Mouse (Mus musculus): ENCODE measurements around the gene Glp2r.

The Glp2r gene

GRCm38 (mm10) chr11:67636905-67637586 lies 133.9 kb downstream of the Glp2r start:
- DNase-seq (ENCODE audit: inconsistent ontology term) = peak; percentile 83

GRCm38 (mm10) chr11:67636201-67636600 lies 134.8 kb downstream of the Glp2r start:
- no peak for DNase-seq (ENCODE audit: inconsistent ontology term)

- DNase-seq (ENCODE audit: inconsistent ontology term) = peak; percentile 74
These were observed 137.2 kb downstream of the Glp2r start for GRCm38 (mm10) chr11:67633620-67634229.

- DNase-seq (ENCODE audit: inconsistent ontology term) = no peak
These were observed 138.0 kb downstream of the Glp2r start for GRCm38 (mm10) chr11:67632906-67633305.

- no peak for DNase-seq (ENCODE audit: inconsistent ontology term)
These were observed 142.4 kb downstream of the Glp2r start for GRCm38 (mm10) chr11:67628522-67628921.

GRCm38 (mm10) chr11:67627179-67627578 lies 143.8 kb downstream of the Glp2r start:
- DNase-seq (ENCODE audit: inconsistent ontology term) = no peak

- DNase-seq (ENCODE audit: inconsistent ontology term) = peak; percentile 40
These were observed 148.6 kb downstream of the Glp2r start for GRCm38 (mm10) chr11:67622340-67622739.

GRCm38 (mm10) chr11:67616557-67617239 lies 154.3 kb downstream of the Glp2r start:
- peak; percentile 61 for DNase-seq (ENCODE audit: inconsistent ontology term)

GRCm38 (mm10) chr11:67612158-67612839 lies 158.7 kb downstream of the Glp2r start:
- DNase-seq (ENCODE audit: inconsistent ontology term) = no peak

Data from Muller cell, postnatal 12 days (primary cell).